Mouse (Mus musculus) forebrain, embryonic 10.5 days (tissue): ENCODE measurements around the gene Srpk2. TPM values are rescaled to one million over a fixed set of nuclear protein-coding genes. Genes with fewer than 3 reads are reported as not detected.
A peak's percentile ranks its signal among the peaks of the same experiment; 100 is the strongest.

Experiments used
- DNase-seq: peaks from one replicate; pipeline ENCODE4 v3.0.0-alpha.2; 2017; ENCODE audit warnings: low spot score; ENCODE audit errors: extremely low spot score
- H3K27ac ChIP-seq: fragments of 300-500 bp; sonication (generic); 2 replicates; pipeline ENCODE4 v1.5.1; 2016; ENCODE audit warnings: mild to moderate bottlenecking
- H3K27me3 ChIP-seq: fragments of 300-500 bp; sonication (generic); 2 replicates; pipeline ENCODE4 v1.6.1; 2016; ENCODE audit warnings: mild to moderate bottlenecking; ENCODE audit not compliant: poor library complexity, severe bottlenecking
- H3K36me3 ChIP-seq: fragments of 300-500 bp; sonication (generic); replicated peaks from 2 replicates; pipeline ENCODE4 v1.6.1; 2016; ENCODE audit warnings: mild to moderate bottlenecking, moderate library complexity
- H3K4me1 ChIP-seq: fragments of 300-500 bp; sonication (generic); 2 replicates; pipeline ENCODE4 v1.6.1; 2016
- H3K4me3 ChIP-seq: fragments of 300-500 bp; sonication (generic); 2 replicates; pipeline ENCODE4 v1.5.1; 2016; ENCODE audit warnings: mild to moderate bottlenecking, moderate library complexity
- H3K9me3 ChIP-seq: fragments of 300-500 bp; sonication (generic); 2 replicates; pipeline ENCODE4 v1.6.1; 2016; ENCODE audit warnings: mild to moderate bottlenecking, moderate library complexity
- WGBS: fragments of 180-500 bp; shearing (Covaris S2); methylation state at CpG from one replicate; pipeline ENCODE4 v1.1.7; 2016; 5-methylcytosine and 5-hydroxymethylcytosine counted together
- polyA plus RNA-seq: library from polyadenylated mRNA; unstranded; fragments of >200 nt; fragmentation: Nextera tagmentation; extraction: Ambion mirVana; gene quantifications from 2 replicates; pipeline ENCODE4 v1.2.1, GENCODE M21; 2016

Srpk2 gene
- polyA plus RNA-seq, 1 experiment from 2014 or later: 51.8 TPM

DNA sequence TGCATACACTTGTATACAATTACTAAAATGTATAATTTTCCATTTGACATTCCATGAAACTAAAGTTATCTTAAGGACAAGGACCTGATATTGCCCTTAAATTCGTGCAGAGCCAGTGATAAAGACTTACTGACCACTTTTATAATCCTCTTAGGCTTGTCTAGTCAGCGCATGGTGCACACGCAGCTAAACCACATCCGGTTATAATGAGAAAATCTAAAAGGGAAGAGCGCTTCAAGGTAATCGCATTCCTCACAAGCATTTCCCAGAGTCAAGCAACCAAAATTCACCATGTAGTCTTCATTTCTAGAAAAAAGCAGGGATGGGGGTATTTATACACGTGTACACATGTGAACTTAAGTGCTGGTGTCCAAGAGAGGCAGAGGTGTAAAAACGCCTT, 63.8 kb downstream of the Srpk2 start:
- no peaks in the 10 kb centered on the region for H3K27me3 ChIP-seq
- no peak for DNase-seq
- 87% methylated on average over 8 of the region's 8 CpGs for WGBS
- no peak overlapping the region for H3K4me3 ChIP-seq
- 0 out of 2 replicates have a peak, but pooled peaks cover 3% of the 10 kb centered on the region for H3K36me3 ChIP-seq
- no peaks in the 10 kb centered on the region for H3K9me3 ChIP-seq
- H3K4me1 ChIP-seq: peaks cover 12% of the 10 kb centered on the region
- no peak overlapping the region for H3K27ac ChIP-seq

GRCm38 (mm10) chr5:23618656-23619055, 65.8 kb downstream of the Srpk2 start:
- 95% methylated on average over 7 of the region's 7 CpGs for WGBS
- Histone ChIP-seq H3K27ac (no peak overlapping the region), H3K36me3 (0 out of 2 replicates have a peak, but pooled peaks cover 3% of the 10 kb centered on the region), H3K27me3 (no peaks in the 10 kb centered on the region), H3K4me1 (peaks cover 24% of the 10 kb centered on the region), H3K9me3 (no peaks in the 10 kb centered on the region), H3K4me3 (no peak overlapping the region)
- DNase-seq: no peak

GRCm38 (mm10) chr5:23617104-23617415, 67.4 kb downstream of the Srpk2 start:
- Histone ChIP-seq H3K4me3 (peak overlapping the region; percentile 57), H3K9me3 (no peaks in the 10 kb centered on the region), H3K4me1 (peaks cover 24% of the 10 kb centered on the region), H3K27ac (peak overlapping the region; percentile 88), H3K27me3 (no peaks in the 10 kb centered on the region), H3K36me3 (peaks cover 3% of the 10 kb centered on the region; the same call in 1 of the 2 replicates)
- no peak for DNase-seq
- 58% methylated on average over 5 of the region's 5 CpGs for WGBS

GRCm38 (mm10) chr5:23616270-23617103, 67.9 kb downstream of the Srpk2 start:
- DNase-seq: peak; percentile 33
- WGBS: 23% methylated on average over 11 of the region's 11 CpGs

GRCm38 (mm10) chr5:23615586-23616269, 68.7 kb downstream of the Srpk2 start:
- Histone ChIP-seq H3K4me3 (peak overlapping the region; percentile 57), H3K36me3 (peaks cover 7% of the 10 kb centered on the region; the same call in 1 of the 2 replicates), H3K4me1 (peaks cover 24% of the 10 kb centered on the region), H3K9me3 (no peaks in the 10 kb centered on the region), H3K27ac (peak overlapping the region; percentile 88), H3K27me3 (no peaks in the 10 kb centered on the region)
- WGBS: 75% methylated on average over 5 of the region's 5 CpGs
- DNase-seq: no peak

More at GRCm38 (mm10) chr5:23616270-23617103, 67.9 kb downstream of the Srpk2 start:
- Histone ChIP-seq H3K27ac (peak overlapping the region; percentile 88), H3K27me3 (no peaks in the 10 kb centered on the region), H3K9me3 (no peaks in the 10 kb centered on the region), H3K4me3 (peak overlapping the region; percentile 57), H3K4me1 (peaks cover 24% of the 10 kb centered on the region), H3K36me3 (peaks cover 7% of the 10 kb centered on the region; the same call in 1 of the 2 replicates)

GRCm38 (mm10) chr5:23612856-23613255, 71.6 kb downstream of the Srpk2 start:
- Histone ChIP-seq H3K9me3 (no peaks in the 10 kb centered on the region), H3K4me1 (peaks cover 23% of the 10 kb centered on the region), H3K27ac (no peak overlapping the region), H3K4me3 (no peak overlapping the region), H3K36me3 (peaks cover 4% of the 10 kb centered on the region; the same call in 1 of the 2 replicates), H3K27me3 (no peaks in the 10 kb centered on the region)
- DNase-seq: no peak
- WGBS: 91% methylated on average over 3 of the region's 3 CpGs

DNA sequence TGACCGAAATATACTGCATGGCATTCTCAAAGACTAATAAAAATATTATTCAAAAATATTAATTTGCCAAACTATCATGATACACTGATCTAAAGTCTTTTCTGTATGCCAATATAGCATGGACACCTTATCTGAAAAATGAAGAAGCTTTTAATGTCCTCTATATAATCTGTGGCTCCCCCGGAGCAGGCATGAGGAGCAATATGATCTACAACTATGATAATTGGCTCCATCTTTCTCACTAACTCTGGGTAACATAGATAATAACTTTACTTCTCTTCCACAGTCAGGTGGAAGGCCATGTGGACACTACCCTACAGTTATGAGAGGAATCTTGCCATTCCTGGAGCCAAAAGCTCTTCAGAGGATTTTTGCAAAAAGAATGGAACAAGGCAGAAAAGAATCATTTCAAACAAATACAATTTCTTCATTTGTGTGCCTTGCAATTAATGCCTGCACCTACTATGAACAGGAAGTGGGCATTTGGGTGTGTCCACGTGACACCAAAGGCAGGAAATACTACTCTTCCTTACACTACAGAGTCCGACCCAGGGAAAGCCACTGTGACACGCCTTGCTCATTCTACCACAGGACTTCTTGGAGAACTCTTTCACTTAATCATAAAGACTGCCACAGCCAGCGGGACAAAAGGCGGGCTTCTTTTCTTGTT, 80.2 kb downstream of the Srpk2 start:
- no peaks in the 10 kb centered on the region for H3K27me3 ChIP-seq
- no peak overlapping the region for H3K4me3 ChIP-seq
- no peak for DNase-seq
- H3K4me1 ChIP-seq: peaks cover 32% of the 10 kb centered on the region
- peaks cover 2% of the 10 kb centered on the region; the same call in 1 of the 2 replicates for H3K36me3 ChIP-seq
- no peaks in the 10 kb centered on the region for H3K9me3 ChIP-seq
- no peak overlapping the region for H3K27ac ChIP-seq
- WGBS: 87% methylated on average over 7 of the region's 7 CpGs

DNA sequence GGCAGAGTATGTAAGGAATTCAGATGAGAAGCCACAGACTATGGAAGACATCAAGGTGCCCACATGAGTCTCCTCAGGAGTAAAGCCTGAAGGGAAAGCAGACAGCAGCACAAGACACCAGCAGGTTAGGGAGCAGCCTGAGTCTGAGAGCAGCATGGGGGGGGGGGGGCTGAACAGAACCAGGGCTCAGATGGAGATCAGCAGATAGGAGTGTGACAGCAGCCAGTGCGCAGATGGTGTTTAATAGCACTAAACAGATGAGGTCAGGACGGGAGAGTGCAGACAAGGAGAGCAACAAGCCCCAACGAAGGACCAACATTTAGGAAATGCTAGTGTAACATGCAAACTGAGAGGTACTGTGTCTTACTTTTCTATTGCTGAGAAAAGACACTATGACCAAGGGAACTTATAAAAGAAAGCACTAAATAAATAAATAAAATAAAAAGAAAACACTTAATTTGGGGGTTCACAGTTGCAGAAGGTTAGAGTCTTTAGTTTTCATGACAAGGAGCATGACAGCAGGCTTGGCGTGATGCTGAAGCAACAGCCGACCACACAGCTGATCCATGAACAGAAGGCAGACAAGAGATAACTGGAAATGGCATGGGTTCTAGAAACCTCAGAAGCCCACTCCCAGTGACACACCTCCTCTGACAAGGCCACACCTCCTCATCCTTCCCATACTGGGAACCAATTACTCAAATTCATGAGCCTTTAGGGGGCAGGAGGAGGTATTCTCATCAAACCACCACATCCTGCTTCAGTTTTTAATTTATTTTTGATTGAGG, 84.5 kb downstream of the Srpk2 start:
- H3K36me3 ChIP-seq: 0 out of 2 replicates have a peak, but pooled peaks cover 2% of the 10 kb centered on the region
- H3K9me3 ChIP-seq: no peaks in the 10 kb centered on the region
- 83% methylated on average over 5 of the region's 5 CpGs for whole genome bisulfite sequencing
- no peak overlapping the region for H3K27ac ChIP-seq
- no peak overlapping the region for H3K4me3 ChIP-seq
- no peaks in the 10 kb centered on the region for H3K27me3 ChIP-seq
- H3K4me1 ChIP-seq: peaks cover 25% of the 10 kb centered on the region
- no peak for DNase-seq

DNA sequence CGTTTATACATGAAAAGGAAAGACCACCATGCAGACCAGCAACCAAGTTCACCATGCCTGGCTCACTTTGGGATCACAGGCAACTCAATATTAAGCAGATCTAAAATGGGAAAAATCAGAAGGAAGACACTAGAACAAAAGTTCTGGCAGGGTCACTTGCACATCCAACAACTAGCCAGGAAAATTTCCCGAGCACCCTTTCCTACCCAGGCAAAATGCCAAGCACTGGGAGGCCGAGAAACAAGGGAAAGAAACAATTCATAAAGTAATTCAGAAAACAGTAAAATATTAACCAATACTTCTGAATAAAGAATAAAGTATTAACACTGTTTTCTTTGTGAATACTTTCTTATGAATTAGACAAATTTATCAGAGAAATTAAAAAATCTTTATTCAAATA, 85.2 kb downstream of the Srpk2 start:
- DNase-seq: no peak
- Histone ChIP-seq H3K4me1 (peaks cover 22% of the 10 kb centered on the region), H3K4me3 (no peak overlapping the region), H3K27me3 (no peaks in the 10 kb centered on the region), H3K27ac (no peak overlapping the region), H3K9me3 (no peaks in the 10 kb centered on the region), H3K36me3 (0 out of 2 replicates have a peak, but pooled peaks cover 2% of the 10 kb centered on the region)
- WGBS: 86% methylated on average over 3 of the region's 3 CpGs

DNA sequence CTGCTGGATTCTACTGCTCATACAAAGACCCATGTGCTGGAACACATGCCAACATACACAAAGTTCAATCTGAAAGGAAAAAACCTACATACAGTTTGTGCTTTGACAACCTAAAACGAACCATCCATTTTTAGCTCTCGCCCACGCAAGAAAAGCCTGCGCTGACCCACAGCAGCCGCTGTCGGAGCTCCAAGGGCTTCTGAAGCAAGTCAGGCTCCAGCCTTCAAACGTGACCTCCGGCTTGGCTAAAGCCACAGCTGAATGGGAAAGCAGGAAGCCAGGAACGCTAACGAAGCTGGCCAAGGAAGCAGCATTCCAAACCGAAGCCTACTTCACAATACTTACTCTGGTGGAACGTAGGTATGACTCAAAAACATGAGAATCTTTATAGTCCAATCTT, 85.9 kb downstream of the Srpk2 start:
- Histone ChIP-seq H3K27me3 (no peaks in the 10 kb centered on the region), H3K27ac (no peak overlapping the region), H3K4me1 (peaks cover 22% of the 10 kb centered on the region), H3K4me3 (no peak overlapping the region), H3K9me3 (no peaks in the 10 kb centered on the region), H3K36me3 (0 out of 2 replicates have a peak, but pooled peaks cover 2% of the 10 kb centered on the region)
- 68% methylated on average over 12 of the region's 12 CpGs for WGBS
- no peak for DNase-seq

DNA sequence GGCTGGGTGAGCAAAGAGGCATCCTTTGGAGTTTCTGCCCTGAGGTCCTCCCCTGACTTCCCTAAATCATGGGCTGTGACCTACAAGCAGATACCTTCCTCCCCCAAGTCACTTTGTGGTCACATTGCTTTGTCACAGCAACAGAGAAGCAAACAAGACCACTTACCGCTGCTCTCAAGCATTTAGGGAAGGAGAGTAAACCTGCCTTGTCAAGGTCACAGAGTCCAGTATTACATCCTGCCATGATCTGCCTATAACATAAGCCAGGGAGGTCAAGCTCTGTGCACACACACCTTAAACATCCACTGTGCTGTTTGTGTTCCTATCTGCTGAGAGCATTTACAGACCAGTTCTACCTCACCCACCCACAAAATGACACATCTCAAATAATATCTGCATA, 86.4 kb downstream of the Srpk2 start:
- whole genome bisulfite sequencing: 77% methylated on average over 1 of the region's 1 CpGs
- H3K27ac ChIP-seq: no peak overlapping the region

More for the DNA sequence above, 86.4 kb downstream of the Srpk2 start:
- DNase-seq: no peak
- Histone ChIP-seq H3K9me3 (no peaks in the 10 kb centered on the region), H3K4me1 (peaks cover 19% of the 10 kb centered on the region), H3K27me3 (no peaks in the 10 kb centered on the region), H3K4me3 (no peak overlapping the region), H3K36me3 (0 out of 2 replicates have a peak, but pooled peaks cover 2% of the 10 kb centered on the region)
